Mouse (Mus musculus): Measurements from ENCODE around the gene Kbtbd6.

DNA sequence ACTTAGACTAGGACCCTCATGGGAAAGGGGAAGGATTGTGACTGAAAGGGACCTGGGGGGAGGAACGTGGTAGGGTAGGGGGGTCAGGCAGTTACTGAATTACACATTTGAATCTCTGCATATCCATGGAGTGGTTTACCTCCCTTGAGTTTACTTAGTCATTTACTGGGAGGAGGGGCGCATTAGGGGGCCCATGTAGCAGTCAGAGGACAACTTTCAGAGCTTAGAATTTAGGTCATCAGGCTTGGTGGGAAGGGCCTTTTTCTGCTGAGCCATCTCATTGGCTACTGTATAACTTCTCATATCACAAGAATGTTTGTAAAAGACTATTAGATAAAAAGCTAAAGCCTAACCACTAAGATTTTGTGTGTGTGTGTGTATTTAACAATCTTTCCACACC, 41.0 kb upstream of the Kbtbd6 start:
- TF ChIP-seq CTCF (conservative IDR thresholded peaks at IDR 0.05; ENCODE audit: insufficient read depth, insufficient read length, low read depth, low read length), result no peak
- TF ChIP-seq POLR2A (IDR thresholded peaks at IDR 0.05; ENCODE audit: low read depth, low read length), result no peak

Data from kidney, adult 2 months (tissue).